Mouse (Mus musculus): Measurements from ENCODE around the gene Adam19. TPM values are rescaled to one million over a fixed set of nuclear protein-coding genes. Genes with fewer than 3 reads are reported as not detected.

Gene Adam19
- polyA plus RNA-seq, 1 experiment from 2014 or later, result 15.2 TPM

GRCm38 (mm10) chr11:46194175-46194574 is 138.4 kb downstream of the Adam19 start:
- ATAC-seq (ENCODE audit: low read depth) (no peak), DNase-seq (ENCODE audit: low spot score) (no peak)
- Histone ChIP-seq H3K36me3 (ENCODE audit: control insufficient read depth, insufficient read depth, low read length) (no peaks in the 10 kb centered on the region), H3K4me3 (ENCODE audit: low read depth, low read length) (no peak overlapping the region), H3K27ac (replicated peaks; ENCODE audit: low read depth, low read length) (no peak overlapping the region), H3K27me3 (replicated peaks; ENCODE audit: control insufficient read depth, insufficient read depth, low read length) (no peaks in the 10 kb centered on the region), H3K4me2 (ENCODE audit: low read depth, low read length) (no peak overlapping the region), H3K4me1 (ENCODE audit: control insufficient read depth, insufficient read depth, low read length) (0 out of 2 replicates have a peak, but pooled peaks cover 5% of the 10 kb centered on the region), H3K9ac (ENCODE audit: low read depth, low read length) (no peak overlapping the region), H3K9me3 (ENCODE audit: control insufficient read depth, low read length) (no peaks in the 10 kb centered on the region)
- WGBS, result 46% methylated on average over 4 of the region's 4 CpGs

Small RNA genes lying within 50 kb of the gene (microRNA-seq; reads per million reads assigned to microRNA genes)
- gene Mir7239 (ENCODE audit: borderline number of aligned reads) (not detected), gene Mir8100 (ENCODE audit: borderline number of aligned reads) (not detected)

Other genes starting within 250 kb of the Adam19 start
- gene Clint1, start 203.9 kb upstream of the Adam19 start, polyA plus RNA-seq (2014; fragmentation: Nextera tagmentation; extraction: Ambion mirVana), result 79.1 and 81.0 TPM in 2 replicates
- 8.3 TPM in 2 replicates for gene Lsm11, start 111.1 kb upstream of the Adam19 start, polyA plus RNA-seq (2014; fragmentation: Nextera tagmentation; extraction: Ambion mirVana)
- gene Thg1l, start 100.5 kb upstream of the Adam19 start, polyA plus RNA-seq (2014; fragmentation: Nextera tagmentation; extraction: Ambion mirVana), result 9.6 and 10.9 TPM in 2 replicates
- 0.21 and 0.24 TPM in 2 replicates for gene Sox30, start 75.7 kb upstream of the Adam19 start, polyA plus RNA-seq (2014; fragmentation: Nextera tagmentation; extraction: Ambion mirVana)
- 4.1 and 6.8 TPM in 2 replicates for gene Gm12166, start 3.7 kb upstream of the Adam19 start, polyA plus RNA-seq (2014; fragmentation: Nextera tagmentation; extraction: Ambion mirVana)
- gene Nipal4, start 110.5 kb downstream of the Adam19 start, polyA plus RNA-seq (2014; fragmentation: Nextera tagmentation; extraction: Ambion mirVana), result 1.8 and 2.1 TPM in 2 replicates
- gene Fndc9, start 179.5 kb downstream of the Adam19 start, polyA plus RNA-seq (2014; fragmentation: Nextera tagmentation; extraction: Ambion mirVana), result 0.20 and 0.45 TPM in 2 replicates

All from embryonic facial prominence, embryonic 14.5 days (tissue).